Mouse (Mus musculus) duodenum, adult 2 months (tissue): ENCODE data around the gene Hist1h4h. TPM values are rescaled to one million over a fixed set of nuclear protein-coding genes. Genes with fewer than 3 reads are reported as not detected.

ENCODE experiments used
- polyA plus RNA-seq: library from polyadenylated mRNA; depleted of rRNA; stranded (reverse); fragments of >200 nt; gene quantifications from 2 replicates; pipeline ENCODE4 v1.2.3, GENCODE M21; 2012; ENCODE audit warnings: low replicate concordance; rRNA removed

Gene Hist1h4h
- polyA plus RNA-seq, 1 experiment: 22.9 TPM

Other genes with a start within 250 kb of the Hist1h4h start
- gene Zfp322a, start 161.8 kb upstream of the Hist1h4h start, polyA plus RNA-seq: 0.09 and 0.11 TPM in 2 replicates
- 0.78 and 1.2 TPM in 2 replicates for gene Abt1, start 107.2 kb upstream of the Hist1h4h start, polyA plus RNA-seq
- gene Btn1a1, start 65.1 kb upstream of the Hist1h4h start, polyA plus RNA-seq: 0.04 TPM in 1 of 2 replicates, not detected in the other
- not detected in 2 replicates for gene Btn2a2, start 42.2 kb upstream of the Hist1h4h start, polyA plus RNA-seq
- gene Hist1h2af, start 2.9 kb downstream of the Hist1h4h start, polyA plus RNA-seq: 782 and 1,968 TPM in 2 replicates
- 41.4 and 47.8 TPM in 2 replicates for gene Hist1h3g, start 4.4 kb downstream of the Hist1h4h start, polyA plus RNA-seq
- gene Hist1h2bh, start 12.3 kb downstream of the Hist1h4h start, polyA plus RNA-seq: 3.4 and 4.2 TPM in 2 replicates
- 12.4 and 14.5 TPM in 2 replicates for gene Hist1h3f, start 13.0 kb downstream of the Hist1h4h start, polyA plus RNA-seq
- gene Hist1h4f, start 20.6 kb downstream of the Hist1h4h start, polyA plus RNA-seq: 6.2 and 12.0 TPM in 2 replicates
- gene Hist1h1d, start 22.2 kb downstream of the Hist1h4h start, polyA plus RNA-seq: 0.11 and 0.13 TPM in 2 replicates
- 34.6 and 43.8 TPM in 2 replicates for gene Hist1h3e, start 31.3 kb downstream of the Hist1h4h start, polyA plus RNA-seq
- 11.9 and 48.7 TPM in 2 replicates for gene Hist1h2ae, start 40.2 kb downstream of the Hist1h4h start, polyA plus RNA-seq
- 29.6 and 41.4 TPM in 2 replicates for gene Hist1h2bg, start 40.3 kb downstream of the Hist1h4h start, polyA plus RNA-seq
- 13.2 and 22.0 TPM in 2 replicates for gene Hist1h2bf, start 43.1 kb downstream of the Hist1h4h start, polyA plus RNA-seq
- 3.7 and 15.3 TPM in 2 replicates for gene Hist1h2ad, start 43.3 kb downstream of the Hist1h4h start, polyA plus RNA-seq
- gene Hist1h3d, start 44.7 kb downstream of the Hist1h4h start, polyA plus RNA-seq: 13.1 and 33.1 TPM in 2 replicates
- gene Hist1h4d, start 50.5 kb downstream of the Hist1h4h start, polyA plus RNA-seq: 7.5 and 12.3 TPM in 2 replicates
- 1.4 and 1.6 TPM in 2 replicates for gene Hist1h2be, start 90.1 kb downstream of the Hist1h4h start, polyA plus RNA-seq
- 2.3 and 2.7 TPM in 2 replicates for gene Hist1h1e, start 91.5 kb downstream of the Hist1h4h start, polyA plus RNA-seq
- gene Hist1h2ac, start 152.9 kb downstream of the Hist1h4h start, polyA plus RNA-seq: 1.3 and 5.1 TPM in 2 replicates
- gene Hist1h2bc, start 153.1 kb downstream of the Hist1h4h start, polyA plus RNA-seq: 151 and 487 TPM in 2 replicates
- gene Hist1h1t, start 164.8 kb downstream of the Hist1h4h start, polyA plus RNA-seq: not detected in 2 replicates
- gene Hist1h4c, start 167.4 kb downstream of the Hist1h4h start, polyA plus RNA-seq: 4.4 and 18.3 TPM in 2 replicates
- gene Hfe, start 179.8 kb downstream of the Hist1h4h start, polyA plus RNA-seq: 5.9 and 6.9 TPM in 2 replicates
- 19.5 and 49.1 TPM in 2 replicates for gene Hist1h1c, start 207.8 kb downstream of the Hist1h4h start, polyA plus RNA-seq
- 35.9 and 40.8 TPM in 2 replicates for gene Hist1h3c, start 214.6 kb downstream of the Hist1h4h start, polyA plus RNA-seq
- gene Hist1h2bb, start 215.7 kb downstream of the Hist1h4h start, polyA plus RNA-seq: 18.7 and 20.8 TPM in 2 replicates
- 22.8 and 64.3 TPM in 2 replicates for gene Hist1h2ab, start 220.1 kb downstream of the Hist1h4h start, polyA plus RNA-seq
- gene Hist1h3b, start 221.2 kb downstream of the Hist1h4h start, polyA plus RNA-seq: 30.7 and 39.7 TPM in 2 replicates
- gene Hist1h4b, start 226.0 kb downstream of the Hist1h4h start, polyA plus RNA-seq: 9.6 and 14.6 TPM in 2 replicates
- 6.3 and 13.5 TPM in 2 replicates for gene Hist1h4a, start 230.2 kb downstream of the Hist1h4h start, polyA plus RNA-seq
- gene Hist1h3a, start 231.3 kb downstream of the Hist1h4h start, polyA plus RNA-seq: 21.3 and 31.3 TPM in 2 replicates
- gene Hist1h1a, start 232.6 kb downstream of the Hist1h4h start, polyA plus RNA-seq: 0.74 and 1.2 TPM in 2 replicates
- gene Trim38, start 238.9 kb downstream of the Hist1h4h start, polyA plus RNA-seq: 0.71 and 3.3 TPM in 2 replicates